Mouse (Mus musculus) liver, adult 2 months (tissue): Measurements from ENCODE around the gene Drap1. TPM values are rescaled to one million over a fixed set of nuclear protein-coding genes. Genes with fewer than 3 reads are reported as not detected.

Experiments used
- DNase-seq: peaks from one replicate; pipeline ENCODE4 v3.0.0-alpha.2; 2011; ENCODE audit warnings: low read depth, low spot score; ENCODE audit errors: extremely low read depth
- H3K27ac ChIP-seq: fragments of 200-500 bp; replicated peaks from 2 replicates; pipeline ENCODE4 v1.5.1; 2012; ENCODE audit warnings: low read depth, mild to moderate bottlenecking, control low read depth, inconsistent platforms, low read length; ENCODE audit not compliant: insufficient read depth
- H3K27me3 ChIP-seq: fragments of 200-500 bp; 2 replicates; pipeline ENCODE4 v1.6.1; 2012; ENCODE audit warnings: mild to moderate bottlenecking, moderate library complexity, low read length, inconsistent platforms; ENCODE audit not compliant: control insufficient read depth, insufficient read depth
- H3K36me3 ChIP-seq: fragments of 200-500 bp; 2 replicates; pipeline ENCODE4 v1.6.1; 2012; ENCODE audit warnings: low read length, inconsistent platforms; ENCODE audit not compliant: control insufficient read depth, insufficient read depth
- H3K4me1 ChIP-seq: fragments of 200-500 bp; 2 replicates; pipeline ENCODE4 v1.6.1; 2011; ENCODE audit warnings: low read length; ENCODE audit not compliant: control insufficient read depth, insufficient read depth
- H3K4me3 ChIP-seq: fragments of 200-500 bp; 2 replicates; pipeline ENCODE4 v1.5.1; 2011; ENCODE audit warnings: low read depth, mild to moderate bottlenecking, control low read depth, low read length, moderate library complexity; ENCODE audit not compliant: insufficient read depth
- H3K79me2 ChIP-seq: fragments of 200-500 bp; 2 replicates; pipeline ENCODE4 v1.6.1; 2012; ENCODE audit warnings: inconsistent platforms, mild to moderate bottlenecking, low read length, moderate library complexity; ENCODE audit not compliant: control insufficient read depth, insufficient read depth
- H3K9ac ChIP-seq: fragments of 200-500 bp; 2 replicates; pipeline ENCODE4 v1.6.1; 2012; ENCODE audit warnings: low read depth, mild to moderate bottlenecking, control low read depth, inconsistent platforms, low read length
- CTCF ChIP-seq: fragments of 200-500 bp; IDR thresholded peaks from 2 replicates; pipeline ENCODE4 v1.5.1; 2011; ENCODE audit warnings: low read depth, low read length, control low read depth
- POLR2A ChIP-seq: fragments of 200-500 bp; IDR thresholded peaks from 2 replicates; pipeline ENCODE4 v1.6.1; 2011; ENCODE audit warnings: low read length, control low read depth; ENCODE audit not compliant: insufficient read depth; ENCODE audit errors: extremely low read depth
- WGBS: fragments of 180-500 bp; shearing (Covaris S2); methylation state at CpG from one replicate; pipeline ENCODE4 v1.1.7; 2018; 5-methylcytosine and 5-hydroxymethylcytosine counted together
- polyA plus RNA-seq: library from polyadenylated mRNA; depleted of rRNA; stranded (reverse); fragments of >200 nt; gene quantifications from 2 replicates; pipeline ENCODE4 v1.2.3, GENCODE M21; 2012
- total RNA-seq: library from RNA; depleted of rRNA; stranded (reverse); fragments of >200 nt; gene quantifications from 2 replicates; pipeline ENCODE4 v1.2.3, GENCODE M21; 2014

The Drap1 gene
- total and polyA plus RNA-seq, 2 experiments: 57.1 to 80.5 TPM

DNA sequence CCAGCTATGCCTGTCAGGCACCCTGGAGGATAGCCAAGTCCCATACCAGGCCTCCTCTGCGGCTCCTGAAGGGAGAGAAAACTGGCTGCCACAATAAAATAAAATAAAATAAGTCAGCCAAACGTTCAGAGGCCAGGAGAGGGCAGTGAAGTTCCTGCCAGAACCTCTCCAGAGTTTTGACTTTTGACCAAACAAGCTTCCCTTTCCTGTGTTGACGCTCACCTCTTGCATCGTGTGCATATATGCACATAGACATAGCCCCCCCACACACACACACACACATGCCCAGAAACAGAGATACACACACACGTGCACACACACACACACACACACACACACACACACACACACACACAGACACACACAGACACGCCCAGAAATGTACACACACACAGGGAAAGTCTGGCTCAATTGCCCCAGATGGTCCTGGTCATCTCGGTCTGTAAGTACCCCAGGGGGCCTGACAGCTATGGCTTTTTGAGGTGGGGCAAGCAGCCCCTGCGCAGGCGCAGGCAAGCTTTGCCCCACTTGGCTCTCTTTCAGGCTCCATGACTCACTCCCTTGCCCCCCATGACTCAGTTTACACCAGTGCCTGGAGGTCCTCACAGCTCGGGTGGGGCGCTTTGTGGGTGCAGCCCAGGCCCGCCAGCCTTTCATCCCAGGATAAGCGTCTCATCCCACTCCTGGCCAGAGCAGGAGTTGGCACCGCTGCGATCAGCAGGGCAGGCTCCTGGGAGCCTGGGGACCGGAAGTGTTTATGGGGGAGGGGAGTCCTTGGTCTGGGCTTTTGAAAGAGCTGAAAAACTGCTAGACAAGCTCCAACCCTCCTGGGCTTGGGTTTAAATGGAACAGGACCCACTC, 8.4 kb upstream of the Drap1 start:
- Histone ChIP-seq H3K9ac (peak overlapping the region; percentile 47), H3K27ac (peak overlapping the region; percentile 37), H3K4me1 (peaks cover 5% of the 10 kb centered on the region; the same call in 1 of the 2 replicates), H3K36me3 (no peaks in the 10 kb centered on the region), H3K79me2 (no peaks in the 10 kb centered on the region), H3K27me3 (no peaks in the 10 kb centered on the region), H3K4me3 (peak overlapping the region; percentile 45)
- DNase-seq: peak; percentile 74
- WGBS: 1% methylated on average over 16 of the region's 16 CpGs
- TF ChIP-seq POLR2A (no peak), CTCF (peak; percentile 47)

DNA sequence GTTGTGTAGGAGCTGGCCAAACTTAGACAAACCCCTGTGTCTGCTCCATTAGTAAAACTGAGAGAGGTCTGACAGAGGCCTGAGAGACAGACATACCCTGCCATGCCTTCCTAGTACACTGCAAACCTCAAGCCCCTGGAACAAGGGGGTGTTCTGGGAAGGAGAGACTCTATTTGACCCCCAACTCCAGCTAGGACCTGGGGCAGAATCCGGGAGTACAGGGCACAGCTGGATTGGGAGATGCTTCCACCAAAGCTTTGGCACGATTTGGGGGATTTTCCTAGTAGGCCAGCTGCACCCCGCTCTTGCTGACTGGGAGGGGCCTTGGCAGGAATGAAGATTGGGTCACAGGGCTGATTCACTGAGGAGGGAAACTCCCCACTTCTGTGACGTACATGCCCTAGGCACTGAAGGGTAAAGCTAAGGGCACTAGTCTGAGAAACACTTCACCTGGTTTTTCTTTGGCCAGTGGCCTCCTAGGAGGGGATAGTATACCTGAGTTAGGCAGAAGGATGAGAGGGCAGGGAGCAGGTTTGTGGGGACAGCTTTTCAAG, 7.2 kb upstream of the Drap1 start:
- Histone ChIP-seq H3K79me2 (no peaks in the 10 kb centered on the region), H3K9ac (no peak overlapping the region), H3K36me3 (no peaks in the 10 kb centered on the region), H3K4me1 (peaks cover 5% of the 10 kb centered on the region; the same call in 1 of the 2 replicates), H3K27ac (no peak overlapping the region), H3K27me3 (no peaks in the 10 kb centered on the region), H3K4me3 (no peak overlapping the region)
- TF ChIP-seq CTCF (no peak), POLR2A (no peak)
- whole genome bisulfite sequencing: 88% methylated on average over 4 of the region's 4 CpGs
- no peak for DNase-seq

DNA sequence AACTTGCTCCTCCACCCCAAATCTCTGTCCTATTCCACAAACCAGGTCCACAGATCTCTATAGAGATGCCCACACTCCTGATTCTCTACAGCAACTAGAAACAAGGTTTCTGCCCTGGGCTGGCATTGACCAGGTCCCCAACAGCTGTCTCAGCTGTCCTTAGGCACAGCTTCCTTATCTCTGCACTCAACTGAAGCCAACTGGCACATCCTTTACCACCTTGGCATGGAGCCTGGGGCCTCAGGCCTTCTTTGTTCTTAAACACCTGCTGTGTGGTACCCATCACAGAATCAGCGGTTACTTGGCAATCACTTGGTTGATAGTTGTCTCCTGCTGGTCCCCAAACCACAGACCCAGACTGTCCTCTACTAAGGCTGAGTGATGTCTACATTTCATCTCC, 5.6 kb upstream of the Drap1 start:
- 76% methylated on average over 1 of the region's 1 CpGs for WGBS
- peak; percentile 28 for DNase-seq

DNA sequence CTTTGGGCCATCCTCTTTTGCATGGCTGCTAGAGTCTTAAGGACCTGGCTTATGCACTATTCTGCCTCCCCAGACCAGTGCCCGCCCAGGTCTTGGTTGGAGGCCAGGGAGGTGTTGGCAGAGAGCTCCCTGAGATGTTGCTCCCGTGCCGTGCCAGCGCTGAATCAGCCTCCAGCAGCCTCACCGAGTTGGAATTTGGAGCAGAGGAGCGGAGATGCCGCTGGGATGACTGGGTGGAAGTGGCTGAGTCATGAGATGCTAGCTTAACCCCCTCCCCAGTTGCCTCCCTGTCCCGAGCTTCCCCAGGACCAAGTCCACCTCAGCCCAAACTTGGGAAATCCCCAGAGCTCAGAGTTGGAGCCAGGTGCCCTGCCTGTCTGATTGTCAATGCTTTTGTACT, 5.0 kb upstream of the Drap1 start:
- Histone ChIP-seq H3K27ac (no peak overlapping the region), H3K4me3 (no peak overlapping the region), H3K36me3 (no peaks in the 10 kb centered on the region), H3K27me3 (no peaks in the 10 kb centered on the region), H3K4me1 (peaks cover 15% of the 10 kb centered on the region), H3K9ac (no peak overlapping the region), H3K79me2 (peaks cover 14% of the 10 kb centered on the region; the same call in 1 of the 2 replicates)
- WGBS: 13% methylated on average over 8 of the region's 8 CpGs
- TF ChIP-seq CTCF: no peak
- TF ChIP-seq POLR2A: no peak
- no peak for DNase-seq

More for the DNA sequence above, 5.6 kb upstream of the Drap1 start:
- TF ChIP-seq CTCF (no peak), POLR2A (no peak)
- Histone ChIP-seq H3K4me3 (no peak overlapping the region), H3K9ac (no peak overlapping the region), H3K27ac (no peak overlapping the region), H3K4me1 (peaks cover 15% of the 10 kb centered on the region), H3K27me3 (no peaks in the 10 kb centered on the region), H3K36me3 (no peaks in the 10 kb centered on the region), H3K79me2 (peaks cover 10% of the 10 kb centered on the region; the same call in 1 of the 2 replicates)

DNA sequence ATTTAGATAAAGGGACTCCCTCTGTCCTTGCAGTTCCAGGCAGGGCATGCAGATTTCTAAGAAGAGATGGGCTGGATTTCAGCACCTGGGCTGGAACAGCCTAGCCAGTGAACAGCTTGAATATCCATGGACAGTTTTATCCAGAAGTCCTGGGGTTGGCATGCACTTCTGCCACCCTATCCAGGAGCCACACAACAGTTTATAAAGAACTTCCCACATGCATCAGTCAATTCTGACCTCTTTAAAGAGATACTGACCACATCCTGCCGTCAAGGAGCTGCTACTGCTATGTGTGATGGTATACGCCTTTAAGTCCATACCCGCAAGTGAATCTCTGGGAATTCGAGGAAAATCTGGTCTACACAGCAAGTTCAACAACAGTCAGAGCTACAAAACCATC, 4.4 kb upstream of the Drap1 start:
- TF ChIP-seq CTCF: no peak
- TF ChIP-seq POLR2A: no peak
- DNase-seq: no peak
- Histone ChIP-seq H3K79me2 (peaks cover 14% of the 10 kb centered on the region; the same call in 1 of the 2 replicates), H3K9ac (no peak overlapping the region), H3K4me1 (peaks cover 15% of the 10 kb centered on the region), H3K4me3 (no peak overlapping the region), H3K27me3 (no peaks in the 10 kb centered on the region), H3K27ac (no peak overlapping the region), H3K36me3 (no peaks in the 10 kb centered on the region)
- WGBS: 70% methylated on average over 4 of the region's 4 CpGs
